Mouse (Mus musculus) hindbrain, embryonic 14.5 days (tissue): ENCODE measurements at regions not wholly inside any gene's neighbourhood (a gene's known extent, or its start where the extent isn't known, plus 50 kb on each side); places are given as distances from the start of the nearest gene placed in this dataset.
"Not testable (repeated sequence)": the region's sequence is repeated elsewhere in the genome, so short reads cannot be mapped to it uniquely, and the experiment has no call there.

ENCODE experiments used
- ATAC-seq: fragments of 200-750 bp; cut with Nextera tagmentation; 2 replicates; pipeline ENCODE4 v1.8.0; 2017; ENCODE audit warnings: moderate number of reproducible peaks, mild to moderate bottlenecking, moderate TSS enrichment, moderate library complexity; ENCODE audit not compliant: low FRiP score
- DNase-seq: peaks from one replicate; pipeline ENCODE4 v3.0.0-alpha.2; 2015; ENCODE audit warnings: low spot score
- H3K27ac ChIP-seq: fragments of 300-500 bp; sonication (generic); 2 replicates; pipeline ENCODE4 v1.5.1; 2014; ENCODE audit warnings: mild to moderate bottlenecking, moderate library complexity
- H3K27me3 ChIP-seq: fragments of 300-500 bp; sonication (generic); 2 replicates; pipeline ENCODE4 v1.6.1; 2014; ENCODE audit warnings: mild to moderate bottlenecking, low read length, mixed read lengths; ENCODE audit not compliant: control insufficient read depth, insufficient read depth
- H3K36me3 ChIP-seq: fragments of 300-500 bp; sonication (generic); replicated peaks from 2 replicates; pipeline ENCODE4 v1.6.1; 2014; ENCODE audit not compliant: control insufficient read depth, insufficient read depth
- H3K4me1 ChIP-seq: fragments of 300-500 bp; sonication (generic); replicated peaks from 2 replicates; pipeline ENCODE4 v1.6.1; 2014; ENCODE audit warnings: antibody characterized with exemption, low read length, mixed read lengths; ENCODE audit not compliant: control insufficient read depth, insufficient read depth
- H3K4me2 ChIP-seq: fragments of 300-500 bp; sonication (generic); replicated peaks from 2 replicates; pipeline ENCODE4 v1.6.1; 2014; ENCODE audit warnings: mild to moderate bottlenecking, moderate library complexity
- H3K4me3 ChIP-seq: fragments of 300-500 bp; sonication (generic); replicated peaks from 2 replicates; pipeline ENCODE4 v1.5.1; 2014; ENCODE audit warnings: mild to moderate bottlenecking, low read length
- H3K9ac ChIP-seq: fragments of 300-500 bp; sonication (generic); 2 replicates; pipeline ENCODE4 v1.6.1; 2014
- H3K9me3 ChIP-seq: fragments of 300-500 bp; sonication (generic); 2 replicates; pipeline ENCODE4 v1.6.1; 2016; ENCODE audit warnings: low read length; ENCODE audit not compliant: control insufficient read depth
- WGBS: fragments of 180-500 bp; shearing (Covaris S2); extraction: QIAGEN DNeasy Blood & Tissue Kit; methylation state at CpG from one replicate; pipeline ENCODE4 v1.1.7; 2014; 5-methylcytosine and 5-hydroxymethylcytosine counted together

GRCm38 (mm10) chr15:52464226-52465138 is 1420.2 kb upstream of the Gm7489 start:
- WGBS = 21% methylated on average over 8 of the region's 8 CpGs
- peak overlapping the region; percentile 1; the same call in 1 of the 2 replicates for H3K4me2 ChIP-seq
- no peak overlapping the region for H3K4me3 ChIP-seq
- H3K27ac ChIP-seq = peak overlapping the region; percentile 59
- H3K9me3 ChIP-seq = no peaks in the 10 kb centered on the region
- H3K27me3 ChIP-seq = no peaks in the 10 kb centered on the region
- ATAC-seq (peak; percentile 62), DNase-seq (no peak)
- H3K36me3 ChIP-seq = no peaks in the 10 kb centered on the region
- no peak overlapping the region; the same call in 1 of the 2 replicates for H3K9ac ChIP-seq
- H3K4me1 ChIP-seq = peaks cover 14% of the 10 kb centered on the region

- H3K4me3 ChIP-seq, H3K9me3 ChIP-seq, DNase-seq, H3K27me3 ChIP-seq, H3K36me3 ChIP-seq, H3K9ac ChIP-seq, H3K4me1 ChIP-seq, H3K4me2 ChIP-seq, ATAC-seq, H3K27ac ChIP-seq: not testable (repeated sequence)
- 97% methylated on average over 17 of the region's 20 CpGs for WGBS
Observed at GRCm38 (mm10) chr15:52478124-52478523, 1406.6 kb upstream of the Gm7489 start.

- Histone ChIP-seq H3K9me3 (no peaks in the 10 kb centered on the region), H3K9ac (no peak overlapping the region), H3K27ac (no peak overlapping the region), H3K36me3 (no peaks in the 10 kb centered on the region), H3K4me2 (no peak overlapping the region), H3K4me1 (no peaks in the 10 kb centered on the region), H3K27me3 (no peaks in the 10 kb centered on the region), H3K4me3 (no peak overlapping the region)
- DNase-seq (no peak), ATAC-seq (peak; percentile 40; the same call in 1 of the 2 replicates)
- 40% methylated on average over 3 of the region's 3 CpGs for WGBS
Observed at GRCm38 (mm10) chr15:52480834-52481233, 1403.9 kb upstream of the Gm7489 start.

GRCm38 (mm10) chr15:52483598-52484165 is 1401.0 kb upstream of the Gm7489 start:
- H3K9me3 ChIP-seq = no peaks in the 10 kb centered on the region
- DNase-seq = peak; percentile 35
- 69% methylated on average over 5 of the region's 5 CpGs for WGBS

GRCm38 (mm10) chr15:52484276-52484675 is 1400.4 kb upstream of the Gm7489 start:
- ATAC-seq = no peak

More at GRCm38 (mm10) chr15:52483598-52484165, 1401.0 kb upstream of the Gm7489 start:
- no peak for ATAC-seq
- Histone ChIP-seq H3K4me3 (no peak overlapping the region), H3K27me3 (no peaks in the 10 kb centered on the region), H3K9ac (no peak overlapping the region), H3K4me1 (no peaks in the 10 kb centered on the region), H3K4me2 (no peak overlapping the region), H3K27ac (no peak overlapping the region), H3K36me3 (no peaks in the 10 kb centered on the region)

GRCm38 (mm10) chr15:52505278-52505831 is 1379.4 kb upstream of the Gm7489 start:
- Histone ChIP-seq H3K27ac (no peak overlapping the region), H3K9me3 (no peaks in the 10 kb centered on the region), H3K9ac (no peak overlapping the region), H3K4me3 (no peak overlapping the region), H3K36me3 (no peaks in the 10 kb centered on the region), H3K4me2 (no peak overlapping the region), H3K27me3 (no peaks in the 10 kb centered on the region), H3K4me1 (no peaks in the 10 kb centered on the region)
- 32% methylated on average over 9 of the region's 9 CpGs for WGBS
- ATAC-seq (peak; percentile 68), DNase-seq (peak; percentile 86)

More at GRCm38 (mm10) chr15:52484276-52484675, 1400.4 kb upstream of the Gm7489 start:
- Histone ChIP-seq H3K9me3 (no peaks in the 10 kb centered on the region), H3K9ac (no peak overlapping the region), H3K27ac (no peak overlapping the region), H3K27me3 (no peaks in the 10 kb centered on the region), H3K4me3 (no peak overlapping the region), H3K4me1 (no peaks in the 10 kb centered on the region), H3K36me3 (no peaks in the 10 kb centered on the region), H3K4me2 (no peak overlapping the region)
- WGBS = 79% methylated on average over 5 of the region's 5 CpGs
- DNase-seq = no peak

GRCm38 (mm10) chr15:52506930-52507329 is 1377.8 kb upstream of the Gm7489 start:
- 3% methylated on average over 7 of the region's 7 CpGs for WGBS

GRCm38 (mm10) chr15:52508609-52509008 is 1376.1 kb upstream of the Gm7489 start:
- WGBS = 46% methylated on average over 2 of the region's 2 CpGs
- no peak overlapping the region for H3K4me2 ChIP-seq
- H3K27me3 ChIP-seq = no peaks in the 10 kb centered on the region
- H3K4me1 ChIP-seq = no peaks in the 10 kb centered on the region
- no peaks in the 10 kb centered on the region for H3K36me3 ChIP-seq
- no peak for DNase-seq
- no peaks in the 10 kb centered on the region for H3K9me3 ChIP-seq
- ATAC-seq = no peak
- no peak overlapping the region for H3K4me3 ChIP-seq
- H3K9ac ChIP-seq = no peak overlapping the region
- H3K27ac ChIP-seq = no peak overlapping the region

More at GRCm38 (mm10) chr15:52506930-52507329, 1377.8 kb upstream of the Gm7489 start:
- no peak overlapping the region for H3K4me3 ChIP-seq
- DNase-seq (peak; percentile 82), ATAC-seq (no peak)
- no peaks in the 10 kb centered on the region for H3K4me1 ChIP-seq
- H3K36me3 ChIP-seq = no peaks in the 10 kb centered on the region
- no peak overlapping the region for H3K9ac ChIP-seq
- no peak overlapping the region for H3K27ac ChIP-seq
- H3K4me2 ChIP-seq = no peak overlapping the region
- no peaks in the 10 kb centered on the region for H3K27me3 ChIP-seq
- no peaks in the 10 kb centered on the region for H3K9me3 ChIP-seq

GRCm38 (mm10) chr15:52510137-52510536 is 1374.6 kb upstream of the Gm7489 start:
- ATAC-seq (no peak), DNase-seq (no peak)
- H3K4me3 ChIP-seq = no peak overlapping the region
- no peak overlapping the region for H3K4me2 ChIP-seq
- WGBS = 83% methylated on average over 4 of the region's 4 CpGs
- no peaks in the 10 kb centered on the region for H3K4me1 ChIP-seq
- H3K27ac ChIP-seq = no peak overlapping the region
- H3K27me3 ChIP-seq = no peaks in the 10 kb centered on the region
- H3K9ac ChIP-seq = no peak overlapping the region
- H3K9me3 ChIP-seq = no peaks in the 10 kb centered on the region
- no peaks in the 10 kb centered on the region for H3K36me3 ChIP-seq
